Mouse (Mus musculus) megakaryocyte-erythroid progenitor cell, adult 5 weeks (primary cell): ENCODE measurements around the gene Impdh1. TPM values are rescaled to one million over a fixed set of nuclear protein-coding genes. Genes with fewer than 3 reads are reported as not detected.

ENCODE experiments used
- polyA plus RNA-seq: library from polyadenylated mRNA; stranded (reverse); fragments of >175 nt; gene quantifications from 2 replicates; pipeline ENCODE4 v1.2.3, GENCODE M21; 2012

The Impdh1 gene
- polyA plus RNA-seq, result 351 and 398 TPM in 2 replicates

GRCm38 (mm10) chr6:29215881-29216501 is at the start of gene Impdh1:
Impdh1 (minus strand) TSS chr6:29216364.

GRCm38 (mm10) chr6:29178888-29179658 is 37.1 kb downstream of the Impdh1 start, which contains the start of gene Prrt4:
Prrt4 (minus strand) TSS chr6:29179584.

GRCm38 (mm10) chr6:29164314-29165244 is 51.6 kb downstream of the Impdh1 start, which contains the start of gene Rbm28:
Rbm28 (minus strand) TSS chr6:29165006.

Other genes starting within 250 kb of the Impdh1 start
- gene Lep, start 156.1 kb downstream of the Impdh1 start, polyA plus RNA-seq, result not detected in 2 replicates
- gene Rbm28, start 51.4 kb downstream of the Impdh1 start, polyA plus RNA-seq, result 19.6 and 26.9 TPM in 2 replicates
- 0.06 TPM in 1 of 2 replicates, not detected in the other for gene Prrt4, start 36.8 kb downstream of the Impdh1 start, polyA plus RNA-seq
- 34.8 and 35.3 TPM in 2 replicates for gene Hilpda, start 56.1 kb upstream of the Impdh1 start, polyA plus RNA-seq
- 0.15 and 0.23 TPM in 2 replicates for gene Fam71f2, start 63.2 kb upstream of the Impdh1 start, polyA plus RNA-seq
- gene Fam71f1, start 102.8 kb upstream of the Impdh1 start, polyA plus RNA-seq, result not detected in 2 replicates
- gene Calu, start 131.7 kb upstream of the Impdh1 start, polyA plus RNA-seq, result 37.9 and 39.2 TPM in 2 replicates
- gene Opn1sw, start 172.1 kb upstream of the Impdh1 start, polyA plus RNA-seq, result not detected in 2 replicates
- 0.03 and 0.10 TPM in 2 replicates for gene Ccdc136, start 179.9 kb upstream of the Impdh1 start, polyA plus RNA-seq
- gene Flnc, start 216.9 kb upstream of the Impdh1 start, polyA plus RNA-seq, result under 0.01 and 0.02 TPM in 2 replicates